Mouse (Mus musculus) urinary bladder, postnatal 14 days (tissue): ENCODE results near the gene Ush2a.

Experiments used
- DNase-seq: peaks from one replicate; pipeline ENCODE4 v3.0.0; 2021; ENCODE audit warnings: low spot score

Ush2a gene

GRCm38 (mm10) chr1:189010671-189011070 lies 748.8 kb downstream of the Ush2a start:
- DNase-seq = no peak

GRCm38 (mm10) chr1:189012846-189013586 lies 751.2 kb downstream of the Ush2a start:
- peak; percentile 29 for DNase-seq

GRCm38 (mm10) chr1:189013587-189013921 lies 751.7 kb downstream of the Ush2a start:
- DNase-seq = no peak
